Mouse (Mus musculus): ENCODE results near the gene Pecam1.

- TF ChIP-seq CTCF (IDR thresholded peaks at IDR 0.05; ENCODE audit: insufficient read depth, low read length) (no peak), POLR2A (IDR thresholded peaks at IDR 0.05; ENCODE audit: borderline replicate concordance, extremely low read depth, low read depth, low read length) (no peak)
Measured at GRCm38 (mm10) chr11:106784476-106784875, 34.0 kb upstream of the Pecam1 start.
